Mouse (Mus musculus) neural tube, embryonic 14.5 days (tissue): ENCODE results near the gene Tmem69. TPM values are rescaled to one million over a fixed set of nuclear protein-coding genes. Genes with fewer than 3 reads are reported as not detected.
A peak's percentile ranks its signal among the peaks of the same experiment; 100 is the strongest.

Source experiments
- ATAC-seq: fragments of 200-750 bp; cut with Nextera tagmentation; 2 replicates; pipeline ENCODE4 v1.8.0; 2017; ENCODE audit warnings: low read depth, mild to moderate bottlenecking, moderate TSS enrichment, moderate library complexity
- H3K27ac ChIP-seq: fragments of 300-500 bp; sonication (generic); 2 replicates; pipeline ENCODE4 v1.5.1; 2014; ENCODE audit warnings: low read depth, mild to moderate bottlenecking, control low read depth, low read length, moderate library complexity, mixed read lengths
- H3K27me3 ChIP-seq: fragments of 300-500 bp; sonication (generic); 2 replicates; pipeline ENCODE4 v1.6.1; 2014; ENCODE audit warnings: low read length; ENCODE audit not compliant: control insufficient read depth, insufficient read depth
- H3K36me3 ChIP-seq: fragments of 300-500 bp; sonication (generic); 2 replicates; pipeline ENCODE4 v1.6.1; 2014; ENCODE audit warnings: low read length, mixed read lengths; ENCODE audit not compliant: control insufficient read depth, insufficient read depth
- H3K4me1 ChIP-seq: fragments of 300-500 bp; sonication (generic); 2 replicates; pipeline ENCODE4 v1.6.1; 2014; ENCODE audit warnings: low read length; ENCODE audit not compliant: control insufficient read depth, insufficient read depth
- H3K4me2 ChIP-seq: fragments of 300-500 bp; sonication (generic); 2 replicates; pipeline ENCODE4 v1.6.1; 2014; ENCODE audit warnings: mild to moderate bottlenecking, low read depth, low read length, control low read depth
- H3K4me3 ChIP-seq: fragments of 300-500 bp; sonication (generic); 2 replicates; pipeline ENCODE4 v1.5.1; 2014; ENCODE audit warnings: low read depth, low read length, control low read depth, mixed read lengths
- H3K9ac ChIP-seq: fragments of 300-500 bp; sonication (generic); replicated peaks from 2 replicates; pipeline ENCODE4 v1.6.1; 2014; ENCODE audit warnings: low read depth, mild to moderate bottlenecking, control low read depth, low read length, mixed read lengths
- H3K9me3 ChIP-seq: fragments of 300-500 bp; sonication (generic); 2 replicates; pipeline ENCODE4 v1.6.1; 2016; ENCODE audit warnings: low read length; ENCODE audit not compliant: control insufficient read depth
- WGBS: fragments of 180-500 bp; shearing (Covaris S2); extraction: QIAGEN DNeasy Blood & Tissue Kit; methylation state at CpG from one replicate; pipeline ENCODE4 v1.1.7; 2014; 5-methylcytosine and 5-hydroxymethylcytosine counted together
- polyA plus RNA-seq: library from polyadenylated mRNA; unstranded; fragments of >200 nt; fragmentation: Nextera tagmentation; extraction: Ambion mirVana; gene quantifications from 2 replicates; pipeline ENCODE4 v1.2.1, GENCODE M21; 2014

Gene Tmem69
- polyA plus RNA-seq, 1 experiment from 2014 or later, result 28.1 TPM

DNA sequence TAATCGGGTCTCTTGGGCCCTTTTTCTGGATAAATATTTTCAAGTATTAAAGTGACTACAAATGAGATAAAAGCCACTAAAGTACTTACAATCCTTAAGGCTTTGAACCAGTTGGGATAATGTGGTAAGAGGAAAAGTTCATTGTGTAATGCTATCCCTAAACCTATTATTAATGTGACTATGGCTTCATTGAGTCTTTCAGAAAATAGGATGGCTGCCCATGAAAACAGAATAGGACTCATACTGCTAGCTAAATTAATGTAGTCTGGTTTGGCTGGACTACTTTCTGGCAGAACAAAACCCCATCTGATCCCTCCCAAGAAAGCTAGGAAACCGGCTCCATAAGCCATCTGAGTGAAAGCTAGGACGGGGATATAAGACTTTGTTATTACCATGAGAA is 2.7 kb downstream of the Tmem69 start:
- Histone ChIP-seq H3K4me1 (0 out of 2 replicates have a peak, but pooled peaks cover 5% of the 10 kb centered on the region), H3K27ac (no peak overlapping the region), H3K27me3 (no peaks in the 10 kb centered on the region), H3K9ac (no peak overlapping the region), H3K4me2 (no peak overlapping the region), H3K9me3 (no peaks in the 10 kb centered on the region), H3K4me3 (no peak overlapping the region), H3K36me3 (no peaks in the 10 kb centered on the region)
- no peak for ATAC-seq
- WGBS, result 92% methylated on average over 3 of the region's 3 CpGs

DNA sequence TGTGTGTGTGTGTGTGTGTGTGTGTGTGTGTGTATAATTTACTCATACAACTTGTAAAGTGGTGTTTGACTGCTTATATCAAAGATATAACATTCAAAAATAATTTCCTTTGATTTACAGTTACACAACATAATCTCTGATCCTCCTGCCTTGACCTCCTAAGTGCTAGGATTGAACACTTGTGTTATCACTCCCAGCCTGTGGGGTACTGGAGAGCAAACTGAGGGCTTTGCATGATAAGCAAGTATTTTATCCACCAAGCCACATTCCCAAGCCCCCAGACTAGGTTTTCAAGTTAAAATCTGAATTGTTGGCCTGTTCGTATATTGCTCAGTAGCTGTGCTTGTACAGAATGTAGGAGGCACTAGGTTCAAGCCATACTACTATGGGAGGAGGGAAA is 5.3 kb downstream of the Tmem69 start:
- no peak overlapping the region for H3K27ac ChIP-seq
- no peak overlapping the region for H3K4me3 ChIP-seq
- no peaks in the 10 kb centered on the region for H3K36me3 ChIP-seq
- no peak for ATAC-seq
- H3K4me2 ChIP-seq, result no peak overlapping the region
- H3K27me3 ChIP-seq, result no peaks in the 10 kb centered on the region
- 92% methylated on average over 1 of the region's 1 CpGs for WGBS
- no peaks in the 10 kb centered on the region for H3K9me3 ChIP-seq
- H3K4me1 ChIP-seq, result no peaks in the 10 kb centered on the region
- H3K9ac ChIP-seq, result no peak overlapping the region

DNA sequence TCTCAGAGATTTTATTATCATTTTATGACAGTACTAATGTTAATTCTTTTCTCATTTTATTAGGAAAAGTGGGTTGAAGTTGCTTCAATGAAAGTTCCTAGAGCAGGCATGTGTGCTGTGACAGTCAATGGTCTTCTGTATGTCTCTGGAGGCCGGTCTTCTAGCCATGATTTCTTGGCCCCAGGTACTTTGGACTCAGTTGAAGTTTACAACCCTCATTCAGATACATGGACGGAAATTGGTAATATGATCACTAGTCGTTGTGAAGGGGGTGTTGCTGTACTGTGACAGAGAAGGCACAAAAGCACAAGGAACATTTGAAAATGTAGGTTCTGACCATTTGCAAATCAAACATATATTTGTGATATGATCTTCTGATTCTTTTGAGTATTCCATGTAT is 18.0 kb downstream of the Tmem69 start:
- Histone ChIP-seq H3K4me2 (no peak overlapping the region), H3K27me3 (no peaks in the 10 kb centered on the region), H3K36me3 (no peaks in the 10 kb centered on the region; the same call in 1 of the 2 replicates), H3K9me3 (no peaks in the 10 kb centered on the region), H3K4me1 (no peaks in the 10 kb centered on the region), H3K27ac (no peak overlapping the region), H3K9ac (no peak overlapping the region), H3K4me3 (no peak overlapping the region)
- 89% methylated on average over 3 of the region's 3 CpGs for WGBS
- no peak for ATAC-seq

DNA sequence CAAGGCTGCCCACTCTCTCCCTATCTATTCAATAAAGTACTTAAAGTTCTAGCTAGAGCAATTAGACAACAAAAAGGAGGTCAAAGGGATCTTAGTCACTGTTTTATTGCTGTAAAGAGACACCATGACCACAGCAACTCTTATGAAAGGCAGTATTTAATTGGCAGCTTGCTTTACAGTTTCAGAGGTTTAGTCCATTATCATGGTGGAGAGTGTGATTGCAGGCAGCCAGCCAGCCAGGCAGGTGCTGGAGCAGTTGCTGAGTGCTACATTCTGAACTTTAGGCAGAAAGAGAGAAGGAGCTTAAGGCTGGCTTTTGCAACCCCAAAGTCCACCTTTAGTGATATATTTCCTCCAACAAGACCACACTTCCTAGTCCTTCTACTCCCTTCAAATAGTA is 19.4 kb downstream of the Tmem69 start:
- Histone ChIP-seq H3K9ac (no peak overlapping the region), H3K36me3 (no peaks in the 10 kb centered on the region; the same call in 1 of the 2 replicates), H3K4me2 (no peak overlapping the region), H3K4me3 (no peak overlapping the region), H3K27me3 (no peaks in the 10 kb centered on the region), H3K9me3 (no peaks in the 10 kb centered on the region), H3K27ac (no peak overlapping the region), H3K4me1 (no peaks in the 10 kb centered on the region)
- ATAC-seq, result no peak

DNA sequence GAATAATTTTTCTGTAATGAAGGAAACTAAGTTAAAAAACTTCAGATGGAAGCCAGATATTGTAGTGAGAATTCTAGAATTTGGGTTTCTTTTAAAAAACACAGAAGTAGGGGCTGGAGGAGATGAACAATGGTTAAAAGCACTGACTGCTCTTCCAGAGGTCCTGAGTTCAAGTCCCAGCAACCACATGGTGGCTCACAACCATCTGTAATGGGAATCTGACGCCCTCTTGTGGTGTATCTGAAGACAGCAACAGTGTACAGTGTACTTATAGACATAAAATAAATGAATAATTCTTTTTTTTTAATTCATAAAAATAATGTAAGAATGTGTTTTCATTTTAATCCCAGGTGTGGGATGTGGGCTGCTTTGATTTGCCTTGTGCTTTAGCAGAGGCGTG is 24.6 kb downstream of the Tmem69 start:
- Histone ChIP-seq H3K9me3 (no peaks in the 10 kb centered on the region), H3K36me3 (no peaks in the 10 kb centered on the region; the same call in 1 of the 2 replicates), H3K9ac (no peak overlapping the region), H3K4me2 (no peak overlapping the region), H3K27ac (no peak overlapping the region), H3K27me3 (no peaks in the 10 kb centered on the region), H3K4me1 (no peaks in the 10 kb centered on the region), H3K4me3 (no peak overlapping the region)
- WGBS, result 68% methylated on average over 2 of the region's 2 CpGs
- no peak for ATAC-seq

DNA sequence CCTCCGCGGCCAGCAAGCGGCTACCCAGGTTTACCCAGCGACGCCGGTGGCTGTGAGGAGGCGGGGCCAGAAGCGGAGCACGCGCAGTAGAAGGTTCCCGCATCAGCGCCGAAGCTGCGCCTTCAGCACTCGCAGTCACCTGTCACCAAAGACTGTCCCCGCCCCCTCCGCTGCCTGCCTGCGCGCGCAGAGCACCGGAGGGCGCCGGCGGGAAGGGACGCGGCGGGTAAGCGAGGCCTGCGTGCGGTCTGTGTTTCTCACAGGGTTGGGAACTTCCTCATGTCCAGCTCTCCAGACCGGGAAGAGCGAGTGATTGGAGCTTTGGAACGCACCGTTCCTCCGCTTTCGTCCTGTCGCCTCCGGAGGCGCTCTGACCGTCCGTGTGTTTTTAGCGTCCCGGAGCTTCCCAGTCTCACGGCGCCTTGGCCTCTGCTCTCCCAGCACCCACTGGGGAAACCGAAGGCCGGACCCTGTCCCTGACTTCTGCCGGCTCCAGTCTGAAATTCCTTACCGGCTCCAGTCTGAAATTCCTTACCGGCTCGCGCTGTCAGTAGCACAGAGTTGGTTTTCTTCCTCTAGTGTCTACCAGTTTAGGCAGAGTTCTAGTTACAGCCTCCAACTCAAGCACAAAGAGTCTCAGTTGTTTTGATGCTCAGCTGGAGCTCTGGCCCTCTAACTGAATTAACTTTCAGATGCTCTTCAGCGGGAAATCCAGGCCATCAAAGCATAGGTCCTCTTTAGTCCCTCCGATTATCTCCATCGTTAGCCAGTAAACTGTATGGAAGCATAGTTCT is 48.1 kb downstream of the Tmem69 start, which contains the start of gene Ipp:
Gene Ipp (plus strand): TSS at position 125 of the 794 bp plus-strand sequence.
- Histone ChIP-seq H3K36me3 (no peaks in the 10 kb centered on the region), H3K4me2 (peak within 1 kb of the TSS; percentile 62), H3K4me3 (peak within 1 kb of the TSS; percentile 58), H3K9ac (peak within 1 kb of the TSS; percentile 74), H3K27me3 (no peaks in the 10 kb centered on the region), H3K9me3 (no peaks in the 10 kb centered on the region), H3K4me1 (peaks cover 8% of the 10 kb centered on the region; the same call in 1 of the 2 replicates), H3K27ac (peak within 1 kb of the TSS; percentile 85)
- peak; percentile 99 for ATAC-seq
- under 1% methylated on average over 55 of the region's 55 CpGs for WGBS

DNA sequence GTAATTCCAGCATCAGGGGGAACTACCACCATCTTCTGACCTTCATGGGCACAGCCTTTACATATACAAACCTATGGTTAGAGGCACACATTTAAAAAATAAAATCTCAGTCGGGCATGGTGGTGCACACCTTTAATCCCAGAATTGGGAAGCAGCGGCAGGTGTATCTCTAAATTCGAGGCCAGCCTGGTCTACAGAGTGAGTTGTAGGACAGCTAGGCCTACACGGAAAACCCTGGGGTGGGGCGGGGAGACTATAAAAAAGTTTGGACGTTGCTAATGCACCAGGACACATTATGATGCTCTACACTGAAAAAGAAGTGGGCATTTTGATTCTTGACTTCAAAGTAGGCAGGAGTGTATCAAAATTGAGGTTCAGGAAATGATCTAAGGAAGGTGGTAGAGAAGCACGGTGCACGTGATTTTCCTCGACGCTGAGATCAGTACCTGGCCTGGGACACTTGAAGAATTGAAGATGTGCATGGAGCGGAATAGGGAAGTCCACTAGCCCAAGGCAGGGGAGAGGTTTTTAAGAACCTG is 48.8 kb downstream of the Tmem69 start:
- 24% methylated on average over 11 of the region's 11 CpGs for WGBS
- peak overlapping the region; percentile 85; the same call in 1 of the 2 replicates for H3K27ac ChIP-seq
- no peaks in the 10 kb centered on the region for H3K36me3 ChIP-seq
- no peaks in the 10 kb centered on the region for H3K9me3 ChIP-seq
- peak overlapping the region; percentile 62 for H3K4me2 ChIP-seq
- ATAC-seq, result peak; percentile 59; the same call in 1 of the 2 replicates
- peak overlapping the region; percentile 58 for H3K4me3 ChIP-seq
- H3K27me3 ChIP-seq, result no peaks in the 10 kb centered on the region
- H3K4me1 ChIP-seq, result peaks cover 8% of the 10 kb centered on the region; the same call in 1 of the 2 replicates
- peak overlapping the region; percentile 58; the same call in 1 of the 2 replicates for H3K9ac ChIP-seq
